Mouse (Mus musculus): ENCODE results near the gene Igfn1. TPM values are rescaled to one million over a fixed set of nuclear protein-coding genes. Genes with fewer than 3 reads are reported as not detected.

Gene Igfn1
- under 1 TPM; 0.04 to 0.80 TPM for polyA plus RNA-seq (2017; shearing (Covaris generic))

DNA sequence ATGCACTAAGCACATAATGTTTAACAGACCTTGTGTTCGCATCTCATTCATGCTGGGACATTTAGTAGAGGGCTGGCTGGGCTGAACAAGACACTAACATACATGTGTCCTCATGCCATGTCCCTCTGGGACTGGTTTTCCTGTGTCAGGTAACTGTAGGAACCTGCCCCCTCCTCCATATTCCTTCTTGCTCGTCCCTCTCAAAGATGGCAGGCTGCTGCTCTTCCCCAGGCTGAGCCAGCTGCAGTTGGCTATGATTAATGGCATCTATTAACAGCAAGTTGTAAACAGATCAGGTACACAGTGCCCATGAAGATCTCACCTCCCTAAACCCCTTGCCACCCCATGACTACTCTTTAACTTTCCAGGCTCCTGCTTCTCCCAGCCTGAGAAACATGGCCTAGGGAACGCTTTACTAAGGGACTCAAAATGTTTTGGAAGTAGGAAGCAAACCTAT lies at the start of gene Igfn1:
TSS of gene Igfn1 (minus strand) at position 51 of the 457 bp plus-strand sequence.

DNA sequence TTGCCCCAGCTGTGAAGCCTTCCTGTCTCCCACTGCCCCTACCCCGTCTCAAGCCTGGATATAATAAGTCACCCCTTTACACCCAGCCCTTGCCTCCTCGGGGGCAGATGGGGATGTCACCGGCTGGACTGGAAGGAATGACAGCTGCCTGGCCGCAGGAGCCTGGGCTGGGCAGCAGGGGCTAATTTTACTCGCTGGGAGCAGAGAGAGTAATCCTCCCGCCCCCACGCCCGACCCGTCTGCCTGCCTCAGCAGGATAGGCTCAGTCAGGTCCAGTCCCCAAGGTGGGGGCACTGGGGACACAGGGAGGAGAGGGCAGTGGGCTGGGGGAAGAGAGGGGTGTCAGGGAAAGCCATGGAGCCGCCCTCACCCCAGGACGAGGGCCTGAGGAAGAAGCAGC lies 46.4 kb upstream of the Igfn1 start, which contains the start of gene Cacna1s:
TSS of gene Cacna1s (plus strand) at position 204 of the 400 bp plus-strand sequence.

DNA sequence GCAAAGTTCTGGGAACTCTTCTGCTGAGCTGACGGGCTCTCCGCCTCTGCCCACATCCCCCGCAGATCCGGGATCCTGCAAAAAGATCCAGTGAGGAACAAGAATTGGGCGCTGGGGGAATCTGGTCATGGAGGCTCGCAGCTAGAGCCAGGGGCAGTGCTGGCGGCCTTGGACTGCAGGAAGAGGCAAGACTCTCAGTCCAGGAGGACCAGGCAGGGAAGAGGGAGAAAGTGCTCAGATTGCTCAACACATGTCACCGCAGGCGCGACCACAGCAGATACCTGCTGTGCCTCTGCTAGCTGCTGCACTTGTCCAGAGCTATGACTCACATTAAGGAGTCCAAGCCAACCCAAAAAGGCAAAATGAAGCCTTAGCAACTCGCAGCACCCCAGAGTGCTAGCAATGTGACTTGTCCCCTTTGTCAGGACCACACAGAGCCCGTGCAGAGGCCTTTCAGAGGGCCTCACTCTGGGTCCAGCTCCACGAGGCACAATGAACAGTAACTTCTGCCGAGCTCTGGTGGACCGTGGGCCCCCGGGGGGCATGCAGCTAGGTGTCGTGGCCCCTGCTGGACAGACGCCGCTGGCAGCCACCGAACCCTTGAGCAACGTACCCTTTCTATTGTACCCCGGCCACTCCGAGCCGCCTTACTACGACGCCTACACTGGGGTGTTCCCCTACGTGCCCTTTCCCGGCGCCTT lies 44.3 kb upstream of the Igfn1 start, which contains the start of gene Ascl5:
TSS of gene Ascl5 (plus strand) at position 493 of the 701 bp plus-strand sequence.

DNA sequence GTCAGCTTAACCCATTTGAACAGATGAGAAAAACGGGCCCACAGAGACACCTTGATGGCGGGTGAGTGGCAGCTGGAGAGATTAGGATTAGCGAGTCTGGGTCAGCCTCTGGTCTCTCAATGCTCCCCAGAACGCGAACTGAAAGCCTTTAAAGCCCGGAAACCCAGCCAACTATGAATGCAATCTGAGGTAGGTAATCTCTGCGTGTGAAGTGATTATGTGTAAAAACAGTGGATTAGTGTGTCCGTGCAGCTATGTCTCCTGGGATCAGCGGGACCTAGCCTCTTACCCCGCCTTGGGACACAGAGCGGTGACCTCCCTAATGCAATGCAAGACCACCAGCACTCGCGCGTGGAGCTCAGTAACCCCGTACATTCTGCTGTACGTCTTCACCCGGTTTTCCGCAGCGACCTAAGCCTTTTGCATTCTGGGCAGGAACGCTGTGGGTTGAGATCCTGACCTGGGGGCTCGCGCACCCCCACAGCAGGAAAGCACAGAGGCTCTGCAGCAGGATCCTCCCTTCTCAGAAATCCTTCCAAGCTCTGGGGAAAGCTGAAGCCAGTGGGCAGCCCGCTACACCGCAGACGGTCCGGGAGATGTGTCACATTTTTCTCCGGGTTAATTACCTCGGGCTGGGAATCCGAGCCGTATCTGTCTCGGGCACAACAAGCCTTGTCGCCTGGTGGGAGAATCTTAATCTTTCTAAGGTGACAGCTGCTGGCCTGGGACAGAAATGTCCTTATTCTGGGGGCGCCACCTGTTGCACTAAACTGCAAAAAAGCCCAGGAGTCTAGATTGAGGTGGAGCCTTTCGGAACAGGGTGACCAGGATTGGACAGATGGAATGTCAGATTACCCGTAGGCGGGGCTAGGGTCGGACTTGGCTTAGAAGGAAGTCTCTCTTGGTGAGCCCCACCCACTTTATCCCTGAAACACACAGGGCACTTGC lies 1.3 kb upstream of the Igfn1 start, which contains the start of gene Tmem9:
TSS of gene Tmem9 (plus strand) at position 940 of the 948 bp plus-strand sequence.

DNA sequence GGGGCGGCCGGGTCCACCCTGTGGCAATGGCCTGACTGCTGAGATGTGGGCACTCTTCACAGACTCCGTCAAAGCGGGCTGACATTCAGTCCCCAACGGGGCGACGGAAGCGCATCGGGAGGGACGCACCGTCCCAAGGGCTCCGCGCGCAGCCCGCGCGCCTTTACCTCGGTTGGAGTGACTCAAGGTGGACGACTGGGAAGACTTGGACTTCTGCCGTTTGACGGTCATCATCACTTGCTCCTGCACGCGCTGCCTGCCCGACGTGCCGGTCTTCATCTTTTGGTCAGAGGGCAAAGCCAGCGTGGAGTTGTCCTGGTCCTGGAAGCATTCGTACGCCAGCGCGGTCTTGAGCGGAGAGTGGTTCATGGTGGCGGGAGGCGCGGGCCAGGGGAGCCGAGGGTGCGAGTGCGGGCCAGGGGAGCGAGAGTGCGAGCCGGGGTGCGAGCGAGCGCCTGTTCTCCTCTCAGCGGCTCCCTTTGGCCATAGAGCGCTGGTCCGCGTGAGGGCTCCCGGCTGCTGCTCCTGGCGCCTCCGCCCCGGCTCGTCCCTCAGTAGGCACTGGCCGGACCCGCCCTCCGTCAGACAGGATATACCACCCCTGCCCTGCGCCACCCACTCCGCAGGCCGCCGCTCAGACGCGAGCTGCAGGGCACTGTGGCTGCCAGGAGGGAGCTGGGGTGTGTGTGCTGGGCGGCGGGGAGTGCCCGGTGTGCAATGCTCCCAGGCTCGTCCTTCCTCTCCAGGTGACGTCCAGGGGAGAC lies 87.3 kb downstream of the Igfn1 start, which contains the start of gene Pkp1:
TSS of gene Pkp1 (minus strand) at position 564 of the 764 bp plus-strand sequence.

Other genes with a start within 250 kb of the Igfn1 start
- 1 to 10 TPM; 4.6 to 6.7 TPM for gene Phlda3, start 240.2 kb downstream of the Igfn1 start, polyA plus RNA-seq (2017; shearing (Covaris generic))
- 1 to 10 TPM in 1 of 2 experiments, not detected in 1; 2.6 TPM for gene Tnni1, start 226.9 kb downstream of the Igfn1 start, polyA plus RNA-seq (2017; shearing (Covaris generic))
- 1 to 10 TPM in 1 of 2 experiments, under 1 TPM in 1; 0.20 to 1.3 TPM for gene Lad1, start 187.7 kb downstream of the Igfn1 start, polyA plus RNA-seq (2017; shearing (Covaris generic))
- gene Tnnt2, start 170.0 kb downstream of the Igfn1 start, polyA plus RNA-seq (2017; shearing (Covaris generic)) = 1 to 10 TPM in 1 of 2 experiments, not detected in 1; 1.8 TPM
- gene Pkp1, start 87.1 kb downstream of the Igfn1 start, polyA plus RNA-seq (2017; shearing (Covaris generic)) = under 1 TPM; 0.08 to 0.53 TPM
- gene Tmem9, start 1.8 kb upstream of the Igfn1 start, polyA plus RNA-seq (2017; shearing (Covaris generic)) = 10 to 100 TPM; 20.6 to 34.9 TPM
- gene Ascl5, start 44.5 kb upstream of the Igfn1 start, polyA plus RNA-seq (2017; shearing (Covaris generic)) = not detected
- 1 to 10 TPM in 1 of 2 experiments, under 1 TPM in 1; 0.37 to 4.2 TPM for gene Cacna1s, start 46.4 kb upstream of the Igfn1 start, polyA plus RNA-seq (2017; shearing (Covaris generic))
- gene Kif21b, start 125.0 kb upstream of the Igfn1 start, polyA plus RNA-seq (2017; shearing (Covaris generic)) = 10 to 100 TPM; 47.8 to 52.6 TPM
- under 1 TPM in 1 of 2 experiments, not detected in 1; 0.31 TPM for gene Mroh3, start 206.5 kb upstream of the Igfn1 start, polyA plus RNA-seq (2017; shearing (Covaris generic))
- gene Inava, start 227.9 kb upstream of the Igfn1 start, polyA plus RNA-seq (2017; shearing (Covaris generic)) = 1 to 10 TPM in 1 of 2 experiments, under 1 TPM in 1; 0.30 to 1.3 TPM

Measured in inflammation-experienced regulatory T-cells (primary cell).